Mouse (Mus musculus): ENCODE measurements around the gene Nfe2l1.
A peak's percentile ranks its signal among the peaks of the same experiment; 100 is the strongest.

Gene Nfe2l1

GRCm38 (mm10) chr11:96843627-96844026, 13.9 kb upstream of the Nfe2l1 start:
- no peak for DNase-seq (ENCODE audit: low spot score)

DNA sequence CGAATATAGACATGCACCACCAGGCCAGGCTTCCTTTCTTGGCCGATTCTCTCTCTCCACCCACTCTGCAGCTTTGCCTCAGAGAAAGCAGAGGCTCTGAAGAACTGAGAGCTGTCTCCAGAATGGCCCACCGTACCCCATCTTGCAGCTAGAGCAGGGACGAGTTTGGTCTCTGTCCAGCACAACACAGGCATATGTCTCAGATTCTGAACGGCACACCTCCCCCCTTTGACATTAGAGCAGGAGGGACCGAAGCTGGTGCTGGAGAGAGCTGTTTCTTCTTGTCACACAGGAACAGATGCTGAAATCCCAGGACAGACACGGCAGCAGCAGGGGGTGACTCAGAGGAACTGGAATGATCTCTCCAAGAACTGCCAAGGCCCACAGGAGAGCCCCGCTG, 10.5 kb upstream of the Nfe2l1 start:
- no peak for DNase-seq (ENCODE audit: low spot score)

- no peak for DNase-seq (ENCODE audit: low spot score)
These were observed 10.1 kb upstream of the Nfe2l1 start for GRCm38 (mm10) chr11:96839877-96840276.

DNA sequence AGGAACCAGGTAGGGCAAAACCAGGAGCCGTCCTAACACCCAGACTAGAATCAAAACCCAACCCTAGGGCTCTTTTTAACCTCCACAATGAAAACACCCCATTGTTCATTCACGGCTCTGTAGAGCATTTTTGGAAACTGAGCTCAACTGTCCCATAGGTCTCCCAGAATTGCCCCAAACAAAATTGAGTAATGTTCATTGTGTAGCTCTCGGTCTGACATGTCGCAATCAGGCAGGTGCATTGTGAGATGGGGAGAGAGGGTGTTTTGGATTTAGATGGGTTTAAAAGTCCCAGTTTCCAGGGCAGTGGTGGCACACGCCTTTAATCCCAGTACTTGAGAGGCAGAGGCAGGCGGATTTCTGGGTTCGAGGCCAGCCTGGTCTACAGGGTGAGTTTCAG, 9.7 kb upstream of the Nfe2l1 start:
- no peak for DNase-seq (ENCODE audit: low spot score)

GRCm38 (mm10) chr11:96838341-96838740, 8.6 kb upstream of the Nfe2l1 start:
- DNase-seq (ENCODE audit: low spot score) = no peak

- no peak for DNase-seq (ENCODE audit: low spot score)
These were observed 7.5 kb upstream of the Nfe2l1 start for GRCm38 (mm10) chr11:96837298-96837697.

- DNase-seq (ENCODE audit: low spot score) = no peak
These were observed 4.4 kb upstream of the Nfe2l1 start for GRCm38 (mm10) chr11:96834127-96834526.

DNA sequence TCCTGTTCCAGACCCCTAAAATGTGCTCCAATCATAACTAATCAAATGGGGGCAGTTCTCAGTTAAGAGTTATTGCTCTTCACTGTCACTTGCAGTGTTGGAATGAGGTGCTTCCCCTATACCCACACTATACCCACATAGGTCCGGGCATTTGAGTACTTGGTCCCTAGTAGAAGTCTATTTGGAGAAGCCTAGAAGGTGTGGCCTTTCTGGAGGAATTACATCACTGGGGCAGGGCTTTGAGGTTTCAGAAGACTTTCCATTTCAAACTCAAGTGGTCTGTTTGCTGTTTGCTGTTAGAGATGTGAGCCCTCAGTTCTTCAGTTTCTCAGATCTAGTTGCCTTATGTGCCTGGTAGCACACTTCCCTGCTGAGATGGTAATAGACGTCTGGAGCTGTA, 3.2 kb upstream of the Nfe2l1 start:
- no peak for DNase-seq (ENCODE audit: low spot score)

DNA sequence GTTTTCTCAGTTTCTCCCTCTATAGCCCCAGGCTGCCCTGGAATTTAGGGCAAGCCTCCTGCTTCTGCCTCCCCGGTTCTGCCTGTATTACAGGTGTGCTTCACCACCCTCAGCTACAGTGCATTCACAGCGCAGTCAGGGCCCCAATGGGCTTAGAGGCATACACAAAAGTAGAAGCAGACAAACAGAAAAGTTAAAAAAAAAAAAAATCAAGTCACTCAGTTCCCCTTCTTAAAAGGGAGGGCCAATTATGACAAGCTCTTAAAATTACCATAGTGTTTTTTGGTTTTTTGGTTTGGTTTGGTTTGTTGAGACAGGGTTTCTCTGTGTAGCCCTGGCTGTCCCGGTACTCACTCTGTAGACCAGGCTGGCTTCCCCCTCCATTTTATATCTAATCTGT, 2.8 kb upstream of the Nfe2l1 start:
- DNase-seq (ENCODE audit: low spot score) = no peak

DNA sequence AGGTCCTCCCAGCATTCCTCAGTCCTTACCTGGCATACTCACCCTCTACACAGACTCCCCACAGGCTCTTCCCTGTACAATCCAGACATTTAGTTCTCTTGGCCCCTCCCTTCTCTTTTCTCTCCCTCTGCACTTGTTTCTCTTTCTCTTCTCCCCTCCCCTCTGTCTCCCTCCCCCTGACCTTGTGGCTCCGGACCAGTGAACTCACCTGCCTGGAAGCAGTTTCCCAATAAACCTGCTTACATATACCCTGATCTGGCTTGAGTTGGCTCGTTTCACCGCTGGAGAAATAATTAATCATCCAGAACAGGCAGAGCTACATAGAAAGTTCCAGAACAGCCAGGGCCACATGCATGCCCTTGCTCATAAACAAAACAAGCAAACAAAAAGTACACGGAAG, 1.7 kb upstream of the Nfe2l1 start:
- DNase-seq (ENCODE audit: low spot score) = no peak

- DNase-seq (ENCODE audit: low spot score) = no peak
These were observed 910 bp upstream of the Nfe2l1 start for GRCm38 (mm10) chr11:96830539-96831216.

- no peak for DNase-seq (ENCODE audit: low spot score)
These were observed 360 bp downstream of the Nfe2l1 start for GRCm38 (mm10) chr11:96829403-96829812.

DNA sequence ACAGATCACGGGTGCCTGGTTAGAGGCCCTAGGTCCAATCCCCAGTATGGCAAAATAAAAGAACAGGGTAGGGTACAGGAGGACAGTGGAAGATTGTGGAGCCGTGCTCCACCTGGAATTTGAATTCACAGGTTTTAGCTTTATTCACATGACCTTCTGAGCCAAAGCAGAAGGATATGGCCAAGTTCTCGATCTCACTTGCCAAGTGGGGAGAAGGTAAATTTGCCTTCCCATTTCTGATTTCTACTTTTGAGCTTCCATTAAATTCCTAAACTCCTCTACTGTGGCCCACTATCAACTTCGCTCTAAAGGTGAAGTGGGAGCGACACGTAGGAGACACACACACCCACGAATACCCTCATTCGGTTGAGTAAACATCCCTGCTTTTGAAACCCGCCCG, 887 bp downstream of the Nfe2l1 start:
- no peak for DNase-seq (ENCODE audit: low spot score)

DNA sequence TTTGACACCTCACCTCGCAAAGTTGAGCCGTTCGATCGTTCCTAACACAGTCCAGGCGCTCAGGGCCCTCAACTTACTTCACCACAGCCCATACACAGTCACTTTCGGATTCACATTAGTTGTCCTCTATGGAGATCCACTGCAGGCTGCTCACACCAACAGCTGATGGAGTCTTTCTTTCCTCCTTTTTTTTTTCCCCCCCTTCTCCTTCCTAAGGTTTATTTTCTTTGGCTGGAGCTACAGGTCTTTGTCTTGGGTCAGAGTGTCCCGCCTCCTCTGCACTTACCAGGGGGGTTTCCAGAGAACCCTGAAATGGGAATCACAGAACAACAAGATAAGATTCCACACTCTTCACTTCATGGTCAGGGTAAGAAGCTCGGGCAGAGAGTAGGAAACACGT, 1.9 kb downstream of the Nfe2l1 start:
- DNase-seq (ENCODE audit: low spot score) = no peak

DNA sequence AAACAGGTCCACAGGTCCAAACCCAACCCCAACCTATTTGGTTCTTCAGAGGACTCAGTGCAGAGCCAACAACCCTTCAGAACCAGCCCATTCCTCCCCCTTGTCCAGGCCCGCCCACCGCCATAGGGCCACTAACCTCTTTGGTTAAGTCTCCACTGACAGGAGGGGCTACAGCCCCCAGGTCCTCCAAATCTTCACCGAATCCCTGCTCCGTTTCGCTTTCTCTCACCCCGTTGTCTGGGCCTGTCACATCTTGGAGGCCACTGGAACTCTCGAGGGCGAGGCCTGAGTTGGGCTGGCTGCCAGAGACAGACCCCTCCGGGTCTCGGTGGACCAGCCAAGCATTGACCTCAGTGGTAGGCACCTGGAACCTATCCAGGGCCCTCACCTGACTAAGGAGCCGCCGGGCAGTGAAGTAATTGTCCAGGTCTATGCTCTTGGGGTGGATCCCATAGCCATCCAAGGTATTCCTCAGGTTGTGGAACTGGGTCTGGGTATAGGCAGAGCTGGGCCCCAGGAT, 2.6 kb downstream of the Nfe2l1 start:
- DNase-seq (ENCODE audit: low spot score) = no peak

DNA sequence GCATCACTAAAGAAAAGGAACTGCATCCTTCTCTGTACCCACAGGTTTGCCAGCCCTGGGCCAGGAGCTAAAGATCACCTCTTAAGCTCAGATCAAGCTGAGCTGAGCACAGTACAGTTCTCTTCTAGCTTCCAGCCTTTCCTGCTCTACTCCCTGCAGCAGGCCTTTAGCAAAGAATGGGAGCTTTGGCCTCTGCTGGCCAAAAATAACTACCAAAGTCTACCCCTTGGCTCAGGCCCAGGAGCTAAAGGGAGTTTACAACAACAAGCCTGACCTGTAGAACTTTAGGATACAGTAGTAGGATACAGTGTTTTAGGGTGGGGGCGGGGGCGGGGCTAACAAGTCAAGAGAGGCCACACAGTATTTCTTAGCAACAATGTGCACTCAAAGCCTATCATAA, 3.3 kb downstream of the Nfe2l1 start:
- DNase-seq (ENCODE audit: low spot score) = no peak

GRCm38 (mm10) chr11:96824783-96825495, 4.8 kb downstream of the Nfe2l1 start:
- no peak for DNase-seq (ENCODE audit: low spot score)

- peak; percentile 65 for DNase-seq (ENCODE audit: low spot score)
These were observed 5.6 kb downstream of the Nfe2l1 start for GRCm38 (mm10) chr11:96823880-96824782.

GRCm38 (mm10) chr11:96823471-96823837, 6.3 kb downstream of the Nfe2l1 start:
- DNase-seq (ENCODE audit: low spot score) = no peak

- DNase-seq (ENCODE audit: low spot score) = no peak
These were observed 6.9 kb downstream of the Nfe2l1 start for GRCm38 (mm10) chr11:96822675-96823470.

- DNase-seq (ENCODE audit: low spot score) = no peak
These were observed 7.8 kb downstream of the Nfe2l1 start for GRCm38 (mm10) chr11:96821956-96822355.

Measured in layer of hippocampus, adult 9-10 months (tissue).